Mouse (Mus musculus) cerebellum, postnatal 4 days (tissue): ENCODE results near the gene Sox21.
A peak's percentile ranks its signal among the peaks of the same experiment; 100 is the strongest.

Experiments
- DNase-seq, 2 experiments: peaks; one replicate each; pipeline ENCODE4 v3.0.0; 2022; ENCODE audit warnings: low spot score in 2 of 2, mixed read lengths in 1 of 2

Sox21 gene

GRCm38 (mm10) chr14:118225061-118225743 is 11.6 kb downstream of the Sox21 start:
- DNase-seq, result no peak

GRCm38 (mm10) chr14:118220885-118221284 is 15.9 kb downstream of the Sox21 start:
- no peak for DNase-seq

- no peak for DNase-seq
Observed at GRCm38 (mm10) chr14:118216826-118217225, 20.0 kb downstream of the Sox21 start.

GRCm38 (mm10) chr14:118212188-118212804 is 24.5 kb downstream of the Sox21 start:
- DNase-seq, result no peak

GRCm38 (mm10) chr14:118209642-118210041 is 27.2 kb downstream of the Sox21 start:
- peak in 1 of 2 experiments; percentile 46 for DNase-seq

- DNase-seq, result no peak
Observed at GRCm38 (mm10) chr14:118207347-118207746, 29.5 kb downstream of the Sox21 start.

- no peak for DNase-seq
Observed at GRCm38 (mm10) chr14:118203031-118203430, 33.8 kb downstream of the Sox21 start.

- DNase-seq, result no peak
Observed at GRCm38 (mm10) chr14:118202006-118202405, 34.8 kb downstream of the Sox21 start.

- no peak for DNase-seq
Observed at GRCm38 (mm10) chr14:118200731-118201130, 36.1 kb downstream of the Sox21 start.

GRCm38 (mm10) chr14:118197063-118197462 is 39.8 kb downstream of the Sox21 start:
- DNase-seq, result no peak

- DNase-seq, result no peak
Observed at GRCm38 (mm10) chr14:118194219-118194914, 42.5 kb downstream of the Sox21 start.

- DNase-seq, result no peak
Observed at GRCm38 (mm10) chr14:118193663-118194062, 43.2 kb downstream of the Sox21 start.

- no peak for DNase-seq
Observed at GRCm38 (mm10) chr14:118193001-118193628, 43.7 kb downstream of the Sox21 start.

- peak in 1 of 2 experiments; percentile 36 for DNase-seq
Observed at GRCm38 (mm10) chr14:118191442-118191841, 45.4 kb downstream of the Sox21 start.
